Mouse (Mus musculus): ENCODE measurements around the gene Clasrp. TPM values are rescaled to one million over a fixed set of nuclear protein-coding genes. Genes with fewer than 3 reads are reported as not detected.

Clasrp gene
- polyA plus RNA-seq, 1 experiment from 2014 or later: 53.6 TPM

DNA sequence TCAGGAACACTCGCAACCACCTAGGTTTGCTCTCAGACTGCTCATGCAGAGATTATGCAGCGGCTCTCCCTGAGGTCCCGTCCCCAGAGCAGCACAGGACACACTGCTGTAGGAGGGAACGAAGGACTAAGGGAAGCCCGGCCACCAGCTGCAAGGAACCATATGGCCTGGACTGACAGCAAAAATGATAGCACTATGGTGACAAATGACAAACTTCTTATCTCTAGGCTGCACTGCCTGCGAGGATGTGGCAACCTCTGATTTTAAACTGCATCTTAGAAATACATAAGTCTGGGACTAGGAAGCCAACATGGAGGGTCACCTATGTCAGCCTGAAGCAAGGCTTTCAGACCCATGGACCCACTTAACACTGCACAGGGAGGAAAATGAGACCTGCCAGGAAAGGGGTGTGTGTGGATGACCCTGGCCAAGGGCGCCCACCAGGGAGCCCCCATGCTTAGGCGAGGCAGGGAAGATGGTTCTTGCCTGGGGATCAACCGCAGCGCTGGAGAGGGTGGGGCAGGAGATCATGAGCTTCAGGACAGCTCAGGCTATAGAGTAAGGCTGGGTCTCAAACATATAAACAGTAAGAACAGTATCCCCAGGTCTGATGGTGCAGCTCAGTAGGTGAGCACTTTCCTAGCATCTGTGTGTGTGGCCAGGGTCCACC, 11.1 kb downstream of the Clasrp start:
- Histone ChIP-seq H3K9me3 (no peaks in the 10 kb centered on the region), H3K27me3 (ENCODE audit: poor library complexity, severe bottlenecking) (no peaks in the 10 kb centered on the region), H3K4me3 (no peak overlapping the region), H3K27ac (no peak overlapping the region), H3K4me1 (no peaks in the 10 kb centered on the region), H3K36me3 (replicated peaks) (peaks cover 95% of the 10 kb centered on the region)
- 90% methylated on average over 10 of the region's 10 CpGs for WGBS
- no peak for DNase-seq (ENCODE audit: extremely low spot score, low spot score)

DNA sequence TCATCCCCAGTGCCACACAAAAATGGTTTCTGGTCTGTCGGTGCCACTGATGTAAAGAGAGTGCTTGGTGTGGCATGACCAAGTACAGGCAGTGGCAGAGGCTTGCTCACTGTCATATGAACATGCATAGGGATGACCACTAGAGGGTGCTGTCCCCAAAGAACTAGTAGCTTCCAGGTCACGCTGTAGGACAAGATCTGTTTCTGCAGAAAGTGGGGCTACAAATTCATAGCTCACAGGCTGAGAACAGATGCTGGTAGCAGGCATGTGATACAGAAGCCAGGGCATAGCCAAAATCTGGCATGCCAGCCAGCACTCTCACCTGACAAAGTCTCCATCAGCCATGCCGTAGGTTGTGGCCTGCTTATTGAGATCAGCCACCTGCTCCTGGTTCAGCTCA, 14.4 kb downstream of the Clasrp start:
- Histone ChIP-seq H3K27me3 (ENCODE audit: poor library complexity, severe bottlenecking) (no peaks in the 10 kb centered on the region), H3K27ac (no peak overlapping the region), H3K36me3 (replicated peaks) (peaks cover 100% of the 10 kb centered on the region), H3K4me3 (no peak overlapping the region; the same call in 1 of the 2 replicates), H3K9me3 (no peaks in the 10 kb centered on the region), H3K4me1 (no peaks in the 10 kb centered on the region)
- 75% methylated on average over 3 of the region's 3 CpGs for WGBS
- DNase-seq (ENCODE audit: extremely low spot score, low spot score): peak; percentile 60

DNA sequence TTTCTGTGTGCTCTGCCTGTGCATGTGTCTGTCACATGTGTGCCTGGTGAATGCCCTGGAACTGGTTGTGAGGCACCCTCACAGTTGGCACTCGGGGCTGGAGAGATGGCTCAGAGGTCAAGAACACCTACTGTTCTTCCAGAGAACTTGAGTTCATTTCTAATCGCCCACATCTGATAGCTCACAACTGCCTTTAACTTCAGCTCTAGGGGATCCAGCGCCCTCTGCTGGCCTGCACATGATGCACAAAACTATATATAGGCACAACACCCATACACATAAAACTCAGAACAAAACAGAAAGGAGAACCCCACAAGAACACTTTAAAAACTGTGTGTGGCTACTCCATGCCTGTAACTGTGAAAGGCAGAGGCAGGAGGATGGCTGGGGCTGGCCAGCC, 15.1 kb downstream of the Clasrp start:
- Histone ChIP-seq H3K4me1 (no peaks in the 10 kb centered on the region), H3K36me3 (replicated peaks) (peaks cover 100% of the 10 kb centered on the region), H3K9me3 (no peaks in the 10 kb centered on the region), H3K27ac (no peak overlapping the region), H3K27me3 (ENCODE audit: poor library complexity, severe bottlenecking) (no peaks in the 10 kb centered on the region), H3K4me3 (no peak overlapping the region)
- 60% methylated on average over 3 of the region's 3 CpGs for WGBS
- DNase-seq (ENCODE audit: extremely low spot score, low spot score): peak; percentile 38

DNA sequence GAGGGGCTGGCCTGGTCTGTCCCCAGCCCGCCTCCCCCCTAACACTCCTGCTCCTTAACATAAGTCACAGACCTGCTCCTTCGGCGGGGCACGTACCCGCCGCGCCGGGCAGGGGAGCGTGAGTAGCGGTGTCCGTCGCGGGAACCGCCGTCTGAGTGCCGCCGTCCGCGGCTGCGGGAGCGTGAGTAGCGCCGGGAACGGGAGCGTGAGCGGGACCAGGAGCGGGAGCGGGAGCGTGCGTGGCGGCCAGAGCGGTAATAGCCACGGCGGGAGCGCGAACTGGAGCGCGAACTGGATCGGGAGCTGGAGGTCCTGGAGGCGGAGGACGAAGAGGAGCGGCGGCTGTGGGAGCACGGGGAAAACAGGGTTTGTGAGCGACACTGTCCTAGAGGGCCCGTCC, 18.0 kb downstream of the Clasrp start:
- Histone ChIP-seq H3K4me1 (no peaks in the 10 kb centered on the region), H3K27ac (no peak overlapping the region), H3K9me3 (no peaks in the 10 kb centered on the region), H3K36me3 (replicated peaks) (peaks cover 100% of the 10 kb centered on the region), H3K4me3 (no peak overlapping the region), H3K27me3 (ENCODE audit: poor library complexity, severe bottlenecking) (no peaks in the 10 kb centered on the region)
- DNase-seq (ENCODE audit: extremely low spot score, low spot score): no peak
- WGBS: 78% methylated on average over 46 of the region's 46 CpGs

DNA sequence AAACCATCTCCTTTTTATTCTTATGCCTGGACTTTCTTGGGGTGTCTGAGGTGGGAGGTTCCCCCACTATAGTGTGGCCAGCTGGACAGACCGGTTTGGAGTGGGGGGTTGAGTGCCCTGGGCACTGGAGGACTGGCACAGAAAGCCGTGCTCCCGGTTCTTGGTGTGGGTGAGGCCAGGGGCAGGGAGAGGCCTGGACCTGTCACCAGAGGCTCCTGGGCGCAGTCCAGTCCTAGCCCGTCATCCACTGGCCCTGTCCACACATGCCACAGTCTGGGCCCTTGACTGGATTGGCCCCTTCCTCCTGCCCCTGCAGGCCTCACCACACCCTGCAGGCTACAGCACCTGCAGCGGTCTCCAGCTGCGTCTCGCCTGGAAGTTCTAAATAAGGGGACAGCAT, 23.7 kb downstream of the Clasrp start:
- Histone ChIP-seq H3K27me3 (ENCODE audit: poor library complexity, severe bottlenecking) (peaks cover 48% of the 10 kb centered on the region), H3K36me3 (replicated peaks) (peaks cover 59% of the 10 kb centered on the region)

DNA sequence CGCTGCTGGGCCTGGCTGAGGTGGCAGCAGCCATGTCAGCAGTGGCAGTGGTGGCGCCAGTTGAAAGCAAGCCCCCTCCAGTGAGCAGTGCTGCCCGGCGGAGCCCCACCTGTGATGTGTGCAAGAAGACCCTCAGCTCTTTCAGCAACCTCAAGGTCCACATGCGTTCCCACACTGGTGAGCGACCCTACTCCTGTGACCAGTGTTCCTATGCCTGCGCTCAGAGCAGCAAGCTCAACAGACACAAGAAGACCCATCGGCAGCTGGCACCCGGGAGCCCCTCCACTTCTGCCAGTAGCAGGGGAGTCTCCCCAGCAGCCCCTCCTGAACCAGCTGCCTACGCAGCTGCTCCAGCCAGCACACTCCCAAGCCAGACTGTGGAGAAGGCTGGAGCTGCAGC, 24.5 kb downstream of the Clasrp start:
- H3K4me1 ChIP-seq: peaks cover 17% of the 10 kb centered on the region
- peaks cover 57% of the 10 kb centered on the region for H3K27me3 ChIP-seq (ENCODE audit: poor library complexity, severe bottlenecking)
- 86% methylated on average over 10 of the region's 10 CpGs for WGBS
- H3K4me3 ChIP-seq: no peak overlapping the region
- DNase-seq (ENCODE audit: extremely low spot score, low spot score): no peak
- H3K36me3 ChIP-seq (replicated peaks): peaks cover 50% of the 10 kb centered on the region
- no peaks in the 10 kb centered on the region for H3K9me3 ChIP-seq
- H3K27ac ChIP-seq: no peak overlapping the region

More for the DNA sequence above, 23.7 kb downstream of the Clasrp start:
- peaks cover 17% of the 10 kb centered on the region for H3K4me1 ChIP-seq
- DNase-seq (ENCODE audit: extremely low spot score, low spot score): no peak
- H3K4me3 ChIP-seq: no peak overlapping the region
- H3K9me3 ChIP-seq: no peaks in the 10 kb centered on the region
- WGBS: 90% methylated on average over 8 of the region's 8 CpGs
- no peak overlapping the region for H3K27ac ChIP-seq

DNA sequence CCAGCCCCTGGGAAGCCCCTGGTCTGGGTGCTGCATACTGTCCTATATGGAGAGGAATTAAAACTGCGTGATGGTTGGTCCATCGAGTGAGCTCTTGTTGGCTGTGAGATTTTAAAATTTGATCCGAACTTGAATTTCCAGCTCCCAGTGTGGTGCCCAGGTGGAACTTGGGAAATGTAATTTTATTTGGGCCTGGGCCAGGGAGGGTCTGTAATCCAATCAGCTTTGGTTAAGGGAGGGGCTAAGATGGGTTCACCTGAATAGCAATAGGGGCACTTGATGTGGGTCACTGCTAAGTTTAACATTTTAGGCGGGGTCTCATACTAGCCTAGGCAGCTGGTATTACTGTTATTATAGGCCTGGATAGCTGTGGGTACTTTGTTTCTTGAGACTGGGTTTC, 25.9 kb downstream of the Clasrp start:
- WGBS: 58% methylated on average over 4 of the region's 4 CpGs
- DNase-seq (ENCODE audit: extremely low spot score, low spot score): no peak
- H3K27me3 ChIP-seq (ENCODE audit: poor library complexity, severe bottlenecking): peaks cover 64% of the 10 kb centered on the region
- H3K4me3 ChIP-seq: no peak overlapping the region; the same call in 1 of the 2 replicates
- H3K36me3 ChIP-seq (replicated peaks): peaks cover 37% of the 10 kb centered on the region
- no peak overlapping the region for H3K27ac ChIP-seq
- peaks cover 22% of the 10 kb centered on the region for H3K4me1 ChIP-seq
- no peaks in the 10 kb centered on the region for H3K9me3 ChIP-seq

DNA sequence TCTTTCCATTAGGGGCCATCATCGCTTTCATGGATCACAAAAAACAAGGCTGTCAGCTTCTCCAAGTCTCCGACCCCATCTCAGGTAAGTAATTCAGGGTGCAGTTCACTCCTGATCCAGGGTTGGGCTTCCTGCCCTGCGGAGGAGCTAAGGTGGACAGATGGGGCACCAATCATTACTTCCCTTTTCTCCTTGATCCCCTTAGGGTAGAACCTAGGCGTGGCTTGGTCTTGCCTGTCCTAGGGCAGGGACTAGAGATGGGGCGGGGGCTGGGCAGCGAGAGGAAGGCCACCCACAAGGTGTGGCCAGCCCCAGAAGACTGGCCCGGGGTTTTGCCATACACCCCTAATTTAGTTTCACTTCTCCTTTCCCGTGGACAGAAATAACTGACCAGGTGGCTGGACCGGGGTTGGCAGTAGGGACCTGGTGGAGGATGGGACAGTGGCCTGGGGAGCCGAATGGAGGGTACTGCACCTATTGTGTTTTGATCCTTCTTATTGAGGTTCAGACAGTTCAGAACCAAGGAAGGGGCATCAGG, 26.3 kb downstream of the Clasrp start:
- peaks cover 32% of the 10 kb centered on the region for H3K36me3 ChIP-seq (replicated peaks)
- H3K4me3 ChIP-seq: peak overlapping the region; percentile 50
- H3K27me3 ChIP-seq (ENCODE audit: poor library complexity, severe bottlenecking): peaks cover 64% of the 10 kb centered on the region
- peaks cover 25% of the 10 kb centered on the region for H3K4me1 ChIP-seq
- no peaks in the 10 kb centered on the region for H3K9me3 ChIP-seq
- DNase-seq (ENCODE audit: extremely low spot score, low spot score): no peak
- WGBS: 25% methylated on average over 10 of the region's 10 CpGs
- H3K27ac ChIP-seq: no peak overlapping the region

DNA sequence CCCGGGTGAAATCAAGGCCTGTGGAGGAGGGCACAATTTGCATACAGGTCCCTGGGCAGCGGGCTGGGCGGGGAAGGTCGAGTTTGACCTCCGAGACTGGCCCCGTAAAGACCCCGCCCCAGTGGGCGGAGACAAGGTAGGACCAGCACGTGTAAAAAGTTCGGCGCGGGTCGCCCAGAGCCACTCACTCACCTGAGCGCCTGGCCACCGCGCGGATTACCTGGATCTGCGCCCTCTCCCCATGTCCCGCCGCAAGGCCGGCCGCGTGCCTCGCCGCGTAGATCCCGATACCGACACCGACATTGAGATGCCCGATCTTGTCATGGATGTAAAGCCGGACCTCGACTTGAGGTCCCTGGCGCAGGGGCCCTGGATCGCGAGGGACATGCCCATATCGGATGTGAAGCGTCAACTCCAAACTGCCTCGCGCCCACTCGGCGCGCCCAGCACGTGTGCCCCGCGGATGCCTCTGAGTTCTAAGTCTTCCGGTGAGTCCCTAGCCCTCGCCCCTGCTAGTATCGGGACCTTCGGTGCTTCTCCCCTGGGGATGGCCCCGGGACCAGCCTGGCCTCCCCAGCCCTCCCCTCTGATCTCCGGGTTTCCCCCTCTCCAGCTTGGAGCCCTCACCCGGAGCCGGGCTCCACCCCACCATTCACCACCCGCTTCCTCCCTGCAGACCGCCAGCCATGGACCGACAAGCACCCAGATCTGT, 27.0 kb downstream of the Clasrp start, which contains the start of the genes Zfp296 and Gemin7:
Gene Zfp296, plus strand, starts transcription at position 147 of the 712 bp plus-strand sequence.
Gene Gemin7, minus strand, starts transcription at position 455 of the 712 bp plus-strand sequence.
- peak; percentile 37 for DNase-seq (ENCODE audit: extremely low spot score, low spot score)
- H3K4me3 ChIP-seq: peak within 1 kb of the TSS; percentile 50
- H3K9me3 ChIP-seq: no peaks in the 10 kb centered on the region
- H3K27ac ChIP-seq: no peak within 1 kb of the TSS
- WGBS: under 1% methylated on average over 55 of the region's 56 CpGs
- H3K27me3 ChIP-seq (ENCODE audit: poor library complexity, severe bottlenecking): peaks cover 64% of the 10 kb centered on the region
- peaks cover 26% of the 10 kb centered on the region for H3K36me3 ChIP-seq (replicated peaks)
- peaks cover 30% of the 10 kb centered on the region for H3K4me1 ChIP-seq

DNA sequence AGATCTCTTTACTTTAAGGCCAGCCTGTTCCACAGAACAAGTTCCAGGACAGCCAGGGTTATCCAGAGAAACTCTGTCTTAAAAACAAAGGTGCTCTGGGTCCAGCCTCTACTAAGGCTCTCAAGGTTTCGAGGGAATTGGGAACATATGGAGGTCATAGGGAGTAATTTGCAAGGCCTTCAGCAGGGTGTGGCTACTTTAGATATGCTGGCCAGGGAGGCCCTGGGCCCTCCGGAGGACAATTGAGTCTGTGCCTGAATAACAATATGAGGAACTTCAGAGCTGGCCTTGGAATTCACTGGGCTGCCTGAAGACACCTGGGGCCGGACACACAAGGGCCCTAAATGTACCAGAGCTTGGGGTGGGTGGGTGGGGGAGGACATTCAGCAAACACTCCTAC, 28.7 kb downstream of the Clasrp start:
- H3K27me3 ChIP-seq (ENCODE audit: poor library complexity, severe bottlenecking): peaks cover 64% of the 10 kb centered on the region

DNA sequence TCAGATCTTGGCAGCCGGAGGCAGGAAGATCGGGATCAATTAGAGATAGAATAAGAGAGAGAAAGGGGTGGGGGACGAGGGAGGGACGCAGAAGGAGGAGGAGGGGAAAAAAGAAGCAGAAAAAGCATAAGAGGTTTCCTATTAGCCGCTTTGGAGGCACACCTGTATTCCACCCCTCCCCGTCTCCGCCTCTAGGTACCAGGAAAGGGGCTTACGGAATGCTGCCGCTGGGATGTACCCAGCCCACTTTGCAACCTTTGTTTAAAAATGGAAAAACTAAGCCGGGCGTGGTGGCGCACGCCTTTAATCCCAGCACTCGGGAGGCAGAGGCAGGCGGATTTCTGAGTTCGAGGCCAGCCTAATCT, 30.5 kb downstream of the Clasrp start:
- peak overlapping the region; percentile 82 for H3K4me3 ChIP-seq
- 26% methylated on average over 16 of the region's 16 CpGs for WGBS

More for the DNA sequence above, 28.7 kb downstream of the Clasrp start:
- H3K4me3 ChIP-seq: no peak overlapping the region
- H3K9me3 ChIP-seq: no peaks in the 10 kb centered on the region
- no peak overlapping the region for H3K27ac ChIP-seq
- DNase-seq (ENCODE audit: extremely low spot score, low spot score): no peak
- H3K36me3 ChIP-seq (replicated peaks): peaks cover 16% of the 10 kb centered on the region
- peaks cover 41% of the 10 kb centered on the region for H3K4me1 ChIP-seq
- 74% methylated on average over 3 of the region's 3 CpGs for WGBS

DNA sequence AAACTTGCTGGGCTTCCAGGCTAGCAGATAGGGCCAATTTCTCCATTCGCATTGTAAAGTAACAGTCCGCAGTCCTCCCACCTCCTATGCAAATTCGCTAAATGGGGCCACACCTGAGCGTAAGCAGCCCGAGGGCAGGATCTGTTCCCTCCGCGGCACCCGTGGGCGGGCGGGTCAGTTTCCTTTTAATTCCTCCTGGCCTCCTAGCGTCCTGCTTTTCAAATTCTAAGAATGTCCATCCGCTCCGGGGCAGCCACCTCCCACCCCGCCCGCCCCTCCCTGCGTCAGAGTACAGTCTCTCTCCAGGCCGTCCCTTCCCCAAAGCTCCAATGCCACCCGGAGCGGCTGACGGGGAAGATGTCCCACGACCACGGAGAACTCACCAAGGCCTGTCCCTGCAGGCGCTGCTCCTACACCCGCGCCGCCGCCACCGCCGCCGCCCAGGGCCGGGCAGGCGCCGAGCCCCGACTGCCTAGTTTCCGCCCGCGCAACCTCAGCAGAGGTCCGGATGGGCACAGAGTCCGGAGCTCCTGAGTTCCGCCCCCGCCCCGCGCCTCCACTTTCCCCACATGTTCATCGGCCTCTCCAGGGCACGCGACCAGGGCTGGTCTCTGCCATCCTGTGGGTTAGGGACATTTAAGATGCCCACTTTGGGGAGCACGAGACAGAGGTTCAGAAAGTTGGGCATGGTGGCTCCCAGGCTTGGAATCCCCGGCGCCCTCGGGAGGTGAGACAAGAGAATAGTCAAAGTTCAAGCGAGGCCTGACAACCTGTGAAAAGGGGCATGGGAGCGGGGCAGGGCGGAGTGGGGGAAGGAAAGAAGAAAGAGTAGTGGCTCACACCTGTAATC, 31.1 kb downstream of the Clasrp start:
- peak; percentile 84 for DNase-seq (ENCODE audit: extremely low spot score, low spot score)
- peaks cover 31% of the 10 kb centered on the region for H3K36me3 ChIP-seq (replicated peaks)
- peaks cover 40% of the 10 kb centered on the region for H3K4me1 ChIP-seq
- H3K9me3 ChIP-seq: no peaks in the 10 kb centered on the region
- WGBS: under 1% methylated on average over 53 of the region's 53 CpGs
- H3K4me3 ChIP-seq: peak overlapping the region; percentile 82
- peak overlapping the region; percentile 93 for H3K27ac ChIP-seq
- peaks cover 40% of the 10 kb centered on the region for H3K27me3 ChIP-seq (ENCODE audit: poor library complexity, severe bottlenecking)

More for the DNA sequence above, 30.5 kb downstream of the Clasrp start:
- Histone ChIP-seq H3K4me1 (peaks cover 41% of the 10 kb centered on the region), H3K27me3 (ENCODE audit: poor library complexity, severe bottlenecking) (peaks cover 46% of the 10 kb centered on the region), H3K9me3 (no peaks in the 10 kb centered on the region), H3K36me3 (replicated peaks) (peaks cover 26% of the 10 kb centered on the region), H3K27ac (peak overlapping the region; percentile 93)
- DNase-seq (ENCODE audit: extremely low spot score, low spot score): no peak

Data from forebrain, embryonic 10.5 days (tissue).